ENCODE assay signal across 19 mouse cellular contexts in the genomic region with DNA sequence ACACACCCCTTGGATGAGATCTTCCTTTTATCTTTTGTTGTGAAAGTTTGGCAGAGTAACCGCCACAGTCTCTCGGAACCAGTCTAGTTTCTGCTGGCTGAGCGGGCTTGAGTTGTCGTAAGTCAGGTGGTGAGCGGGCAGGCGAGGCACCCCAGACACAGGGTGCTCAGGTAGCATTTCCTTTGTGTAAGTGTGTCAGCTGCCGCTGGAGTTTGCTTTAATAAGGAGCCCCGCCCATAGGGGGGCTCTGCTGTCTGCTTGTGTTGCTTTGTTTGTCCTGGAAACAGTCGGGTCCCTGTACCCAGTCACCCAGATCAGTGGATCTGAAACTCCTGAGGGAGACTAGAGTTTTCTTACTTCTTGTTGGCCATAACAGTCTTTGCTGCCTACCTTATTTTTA. TPM values are rescaled to one million over a fixed set of nuclear protein-coding genes. Genes with fewer than 3 reads are reported as not detected.
A peak's percentile ranks its signal among the peaks of the same experiment; 100 is the strongest.
DNase-seq lines count a peak whose midpoint lies in the region; ATAC-seq and TF ChIP-seq lines count a peak whose summit lies in the region.
"Had no signal": no experiment of that assay in that cellular context is flagged by ENCODE, and none has a peak within 500 bp of the region (broad histone marks: within the 10 kb centered on the region; RNA-seq: fewer than 3 reads in every experiment).

No protein-coding gene starts in this region.

- H3K9ac ChIP-seq in forebrain, embryonic 11.5 days (ENCODE audit: low read length) = no peak overlapping the region
- H3K9ac ChIP-seq in forebrain, postnatal 0 days = no peak overlapping the region
- H3K9ac ChIP-seq in kidney, embryonic 14.5 days (ENCODE audit: low read depth, low read length) = no peak overlapping the region
- no peak overlapping the region for H3K9ac ChIP-seq in stomach, postnatal 0 days (ENCODE audit: low read length)
- H3K9ac ChIP-seq: heart, embryonic 13.5 days; liver, postnatal 0 days; neural tube, embryonic 13.5 days had no signal

- no peaks in the 10 kb centered on the region for H3K9me3 ChIP-seq in forebrain, embryonic 11.5 days (ENCODE audit: control insufficient read depth, low read length)
- H3K9me3 ChIP-seq in forebrain, postnatal 0 days (ENCODE audit: low read length) = no peaks in the 10 kb centered on the region
- no peaks in the 10 kb centered on the region for H3K9me3 ChIP-seq in kidney, embryonic 14.5 days (ENCODE audit: control insufficient read depth, low read length)
- no peaks in the 10 kb centered on the region for H3K9me3 ChIP-seq in stomach, postnatal 0 days (ENCODE audit: control insufficient read depth, low read length)
- H3K9me3 ChIP-seq: heart, embryonic 13.5 days; neural tube, embryonic 13.5 days had no signal

- 55% methylated on average over 9 of the region's 9 CpGs for WGBS in forebrain, embryonic 11.5 days
- 41% methylated on average over 9 of the region's 9 CpGs for WGBS in forebrain, postnatal 0 days
- WGBS in kidney, embryonic 14.5 days = 41% methylated on average over 9 of the region's 9 CpGs
- 48% methylated on average over 9 of the region's 9 CpGs for WGBS in stomach, postnatal 0 days

- H3K4me1 ChIP-seq in forebrain, embryonic 11.5 days (replicated peaks; ENCODE audit: control insufficient read depth, insufficient read depth, low read length) = 0 out of 2 replicates have a peak, but pooled peaks cover 2% of the 10 kb centered on the region
- 0 out of 2 replicates have a peak, but pooled peaks cover 4% of the 10 kb centered on the region for H3K4me1 ChIP-seq in forebrain, postnatal 0 days (ENCODE audit: insufficient read depth)
- H3K4me1 ChIP-seq in kidney, embryonic 14.5 days (ENCODE audit: control insufficient read depth, insufficient read depth, low read length) = 0 out of 2 replicates have a peak, but pooled peaks cover 4% of the 10 kb centered on the region
- no peaks in the 10 kb centered on the region for H3K4me1 ChIP-seq in stomach, postnatal 0 days (replicated peaks; ENCODE audit: control insufficient read depth, insufficient read depth)
- H3K4me1 ChIP-seq: heart, embryonic 13.5 days had no signal

- no peak for TF ChIP-seq EP300 in stomach, postnatal 0 days (optimal IDR thresholded peaks at IDR 0.05)

- no peak overlapping the region for H3K4me2 ChIP-seq in forebrain, embryonic 11.5 days (ENCODE audit: low read depth, low read length, severe bottlenecking)
- no peak overlapping the region for H3K4me2 ChIP-seq in forebrain, postnatal 0 days (ENCODE audit: low read depth)
- no peak overlapping the region for H3K4me2 ChIP-seq in kidney, embryonic 14.5 days (replicated peaks; ENCODE audit: low read depth, low read length)
- H3K4me2 ChIP-seq in stomach, postnatal 0 days (replicated peaks; ENCODE audit: low read depth) = no peak overlapping the region
- H3K4me2 ChIP-seq: heart, embryonic 13.5 days; midbrain, embryonic 11.5 days; neural tube, embryonic 13.5 days had no signal

- no peak overlapping the region for H3K4me3 ChIP-seq in forebrain, embryonic 11.5 days (ENCODE audit: low read depth, low read length)
- no peak overlapping the region for H3K4me3 ChIP-seq in forebrain, postnatal 0 days (ENCODE audit: low read depth, low read length)
- no peak overlapping the region for H3K4me3 ChIP-seq in kidney, embryonic 14.5 days (ENCODE audit: low read length)
- H3K4me3 ChIP-seq in stomach, postnatal 0 days (ENCODE audit: low read depth, low read length) = no peak overlapping the region
- H3K4me3 ChIP-seq: erythroblast, embryonic 14.5 days; heart, embryonic 13.5 days; neural tube, embryonic 13.5 days had no signal

- no peaks in the 10 kb centered on the region for H3K36me3 ChIP-seq in forebrain, embryonic 11.5 days (ENCODE audit: control insufficient read depth, insufficient read depth, low read length)
- no peaks in the 10 kb centered on the region for H3K36me3 ChIP-seq in forebrain, postnatal 0 days (ENCODE audit: insufficient read depth)
- H3K36me3 ChIP-seq in kidney, embryonic 14.5 days (ENCODE audit: control insufficient read depth, insufficient read depth, low read length) = no peaks in the 10 kb centered on the region
- H3K36me3 ChIP-seq in stomach, postnatal 0 days (ENCODE audit: control insufficient read depth, insufficient read depth, low read length) = no peaks in the 10 kb centered on the region
- H3K36me3 ChIP-seq: heart, embryonic 13.5 days; neural tube, embryonic 13.5 days had no signal

- no peak for DNase-seq in forebrain, embryonic 11.5 days (ENCODE audit: low spot score)
- no peak for DNase-seq in forebrain, postnatal 0 days
- DNase-seq in kidney, postnatal 14 days = no peak
- peak; percentile 7 for DNase-seq in thymus, postnatal 0 days (ENCODE audit: low spot score)
- DNase-seq in thymus, adult 18-20 months = no peak
- peak; percentile 17 for DNase-seq in stomach, postnatal 0 days (ENCODE audit: low spot score)
- DNase-seq in adrenal gland, postnatal 4 days (ENCODE audit: low spot score in 2 of 2) = no peak
- DNase-seq: adrenal gland, postnatal 36 days; cerebellum, adult 9-10 months; liver; liver, postnatal 0 days; right cerebral cortex, postnatal 4 days had no signal

- TF ChIP-seq CTCF in forebrain, postnatal 0 days (IDR thresholded peaks at IDR 0.05; ENCODE audit: low read depth) = no peak
- no peak for TF ChIP-seq CTCF in stomach, postnatal 0 days (IDR thresholded peaks at IDR 0.05; ENCODE audit: low read depth)

- H3K27ac ChIP-seq in forebrain, embryonic 11.5 days (ENCODE audit: low read depth, low read length) = no peak overlapping the region
- no peak overlapping the region for H3K27ac ChIP-seq in forebrain, postnatal 0 days (ENCODE audit: low read depth, low read length)
- H3K27ac ChIP-seq in kidney, embryonic 14.5 days (ENCODE audit: low read depth, low read length) = no peak overlapping the region
- no peak overlapping the region for H3K27ac ChIP-seq in stomach, postnatal 0 days (replicated peaks)
- H3K27ac ChIP-seq: heart, embryonic 13.5 days; macrophage; neural tube, embryonic 13.5 days had no signal

- peak; percentile 33 for ATAC-seq in forebrain, embryonic 11.5 days (replicated peaks; ENCODE audit: low FRiP score)
- ATAC-seq in forebrain, postnatal 0 days = no peak
- peak; percentile 63; the same call in 1 of the 2 replicates for ATAC-seq in kidney, embryonic 14.5 days (ENCODE audit: low FRiP score, low TSS enrichment)
- no peak for ATAC-seq in stomach, postnatal 0 days (ENCODE audit: low FRiP score, low TSS enrichment)
- ATAC-seq: liver, postnatal 0 days had no signal

- H3K27me3 ChIP-seq in forebrain, embryonic 11.5 days (ENCODE audit: control insufficient read depth, insufficient read depth, low read length) = no peaks in the 10 kb centered on the region
- H3K27me3 ChIP-seq in forebrain, postnatal 0 days (ENCODE audit: insufficient read depth, low read length) = no peaks in the 10 kb centered on the region
- no peaks in the 10 kb centered on the region for H3K27me3 ChIP-seq in kidney, embryonic 14.5 days (ENCODE audit: control insufficient read depth, insufficient read depth, low read length)
- no peaks in the 10 kb centered on the region for H3K27me3 ChIP-seq in stomach, postnatal 0 days (ENCODE audit: control insufficient read depth, insufficient read depth, low read length)
- H3K27me3 ChIP-seq: CH12.LX; heart, embryonic 13.5 days; neural tube, embryonic 13.5 days had no signal

RNA-seq across cellular contexts. Expression of gene Etv6, which starts 47.5 kb away (rescaled TPM):
- polyA plus RNA-seq in forebrain, embryonic 11.5 days (2014; fragmentation: Nextera tagmentation; extraction: Ambion mirVana) = 18.8 and 20.9 TPM in 2 replicates
- total RNA-seq in forebrain, postnatal 0 days (2014; rRNA removed) = 7.1 TPM in 2 replicates
- 3.0 and 3.3 TPM in 2 replicates for polyA plus RNA-seq in forebrain, postnatal 0 days (2015; fragmentation: Nextera tagmentation; extraction: Ambion mirVana)
- 11.4 and 18.1 TPM in 2 replicates for polyA plus RNA-seq in kidney, embryonic 14.5 days (2014; fragmentation: Nextera tagmentation; extraction: Ambion mirVana)
- 11.8 and 12.1 TPM in 2 replicates for polyA plus RNA-seq in thymus, postnatal 0 days (2015; fragmentation: Nextera tagmentation; extraction: Ambion mirVana)
- 5.9 and 7.6 TPM in 2 replicates for polyA plus RNA-seq in stomach, postnatal 0 days (2015; fragmentation: Nextera tagmentation; extraction: Ambion mirVana)
- 10 to 100 TPM; 47.8 TPM for total RNA-seq in adrenal gland, postnatal 4 days (2021)

Comparison
In these comparisons a context has a peak if more than half of its experiments do, and no peak if none do; other contexts are left out.
1. ATAC-seq: peak in forebrain, embryonic 11.5 days (single experiment) and kidney, embryonic 14.5 days (single experiment); none in forebrain, postnatal 0 days (single experiment) and stomach, postnatal 0 days (single experiment).
2. DNase-seq: peak in thymus, postnatal 0 days (single experiment) and stomach, postnatal 0 days (single experiment); none in forebrain, embryonic 11.5 days (single experiment), forebrain, postnatal 0 days (single experiment), kidney, postnatal 14 days (single experiment), thymus, adult 18-20 months (0 of 2) and adrenal gland, postnatal 4 days (0 of 2).